7 mouse cellular contexts compared by ENCODE assay signal in genomic region chr16:49855836-49856503, GRCm38 (mm10). TPM values are rescaled to one million over a fixed set of nuclear protein-coding genes. Genes with fewer than 3 reads are reported as not detected.
DNase-seq lines count a peak whose midpoint lies in the region; ATAC-seq and TF ChIP-seq lines count a peak whose summit lies in the region.

No protein-coding gene starts in this region.

- H3K4me3 ChIP-seq in neural tube, embryonic 11.5 days (ENCODE audit: low read depth, low read length), result peak overlapping the region; percentile 76
- H3K4me3 ChIP-seq in stomach, embryonic 16.5 days (replicated peaks; ENCODE audit: low read length), result peak overlapping the region; percentile 88

- H3K36me3 ChIP-seq in neural tube, embryonic 11.5 days (ENCODE audit: control insufficient read depth, insufficient read depth, low read length), result no peaks in the 10 kb centered on the region
- no peaks in the 10 kb centered on the region for H3K36me3 ChIP-seq in stomach, embryonic 16.5 days (ENCODE audit: control insufficient read depth, insufficient read depth, low read length)

- no peak for TF ChIP-seq POLR2A in brain, embryonic 14.5 days (IDR thresholded peaks at IDR 0.05; ENCODE audit: borderline replicate concordance, extremely low read depth, insufficient read depth, insufficient read length, poor library complexity, severe bottlenecking)

- no peak for DNase-seq in neural tube, embryonic 11.5 days (ENCODE audit: low spot score)
- no peak for DNase-seq in neural tube, embryonic 10.5 days (ENCODE audit: extremely low spot score, low spot score)
- DNase-seq in brain, embryonic 14.5 days (ENCODE audit: low read depth), result peak; percentile 85
- DNase-seq in lung, postnatal 25 days (ENCODE audit: low spot score), result peak; percentile 36

- peak overlapping the region; percentile 72 for H3K4me2 ChIP-seq in neural tube, embryonic 11.5 days (ENCODE audit: low read depth)
- H3K4me2 ChIP-seq in stomach, embryonic 16.5 days (ENCODE audit: low read depth, low read length), result peak overlapping the region; percentile 78

- WGBS in neural tube, embryonic 11.5 days, result under 1% methylated on average over 34 of the region's 39 CpGs
- WGBS in stomach, embryonic 16.5 days, result under 1% methylated on average over 35 of the region's 39 CpGs

- no peaks in the 10 kb centered on the region for H3K9me3 ChIP-seq in neural tube, embryonic 11.5 days (ENCODE audit: control insufficient read depth, low read length)
- H3K9me3 ChIP-seq in stomach, embryonic 16.5 days (replicated peaks; ENCODE audit: control insufficient read depth, low read length), result no peaks in the 10 kb centered on the region

- no peaks in the 10 kb centered on the region for H3K27me3 ChIP-seq in neural tube, embryonic 11.5 days (ENCODE audit: control insufficient read depth, insufficient read depth, low read length)
- no peaks in the 10 kb centered on the region for H3K27me3 ChIP-seq in stomach, embryonic 16.5 days (ENCODE audit: control insufficient read depth, insufficient read depth, low read length)

- peak overlapping the region; percentile 98 for H3K27ac ChIP-seq in neural tube, embryonic 11.5 days (ENCODE audit: low read depth, low read length)
- H3K27ac ChIP-seq in stomach, embryonic 16.5 days (ENCODE audit: low read length), result peak overlapping the region; percentile 99

- peak overlapping the region; percentile 85 for H3K9ac ChIP-seq in neural tube, embryonic 11.5 days (ENCODE audit: low read length)
- peak overlapping the region; percentile 97 for H3K9ac ChIP-seq in stomach, embryonic 16.5 days (ENCODE audit: low read length)

- H3K4me1 ChIP-seq in neural tube, embryonic 11.5 days (ENCODE audit: control insufficient read depth, insufficient read depth, low read length), result peaks cover 6% of the 10 kb centered on the region
- H3K4me1 ChIP-seq in stomach, embryonic 16.5 days (ENCODE audit: control insufficient read depth, insufficient read depth, low read length), result peaks cover 20% of the 10 kb centered on the region

- no peak for TF ChIP-seq CTCF in brain, embryonic 14.5 days (IDR thresholded peaks at IDR 0.05; ENCODE audit: borderline replicate concordance, extremely low read depth, insufficient read depth, insufficient read length)

- peak; percentile 75 for ATAC-seq in neural tube, embryonic 11.5 days (ENCODE audit: insufficient read depth, low FRiP score, low TSS enrichment)
- ATAC-seq in granulocyte monocyte progenitor cell, adult 5-6 weeks (replicated peaks; ENCODE audit: poor library complexity, severe bottlenecking), result peak; percentile 10
- peak; percentile 74 for ATAC-seq in stomach, embryonic 16.5 days (ENCODE audit: insufficient read depth, low FRiP score)
- ATAC-seq in monocyte, adult 5-6 weeks (replicated peaks; ENCODE audit: insufficient number of reproducible peaks, low FRiP score, low TSS enrichment, poor library complexity, severe bottlenecking), result no peak

RNA-seq across cellular contexts. Expression of gene Cd47, which starts 55.6 kb away (rescaled TPM):
- 63.8 and 68.6 TPM in 2 replicates for polyA plus RNA-seq in neural tube, embryonic 11.5 days (2014; fragmentation: Nextera tagmentation; extraction: Ambion mirVana)
- 49.4 and 58.5 TPM in 2 replicates for polyA plus RNA-seq in brain, embryonic 14.5 days (2012; rRNA removed)
- 334 and 345 TPM in 2 replicates for total RNA-seq in granulocyte monocyte progenitor cell, adult 5-6 weeks (2014; fragmentation: Nextera tagmentation)
- 258 and 269 TPM in 2 replicates for total RNA-seq in granulocyte monocyte progenitor cell, adult 5-6 weeks (2017)
- 80.0 and 94.9 TPM in 2 replicates for polyA plus RNA-seq in stomach, embryonic 16.5 days (2015; fragmentation: Nextera tagmentation; extraction: Ambion mirVana)
- total RNA-seq in monocyte, adult 5-6 weeks (2017), result 293 to 337 TPM (median 305 TPM) in 3 replicates

Comparison
In these comparisons a context has a peak if more than half of its experiments do, and no peak if none do; other contexts are left out.
1. DNase-seq: peak in brain, embryonic 14.5 days (single experiment) and lung, postnatal 25 days (single experiment); none in neural tube, embryonic 11.5 days (single experiment) and neural tube, embryonic 10.5 days (single experiment).